Mouse (Mus musculus) liver (tissue): Measurements from ENCODE around the gene Gdf15.

Experiments
- DNase-seq: peaks from one replicate; pipeline ENCODE4 v3.0.0-alpha.2; 2020; ENCODE audit warnings: mixed read lengths

Gene Gdf15

DNA sequence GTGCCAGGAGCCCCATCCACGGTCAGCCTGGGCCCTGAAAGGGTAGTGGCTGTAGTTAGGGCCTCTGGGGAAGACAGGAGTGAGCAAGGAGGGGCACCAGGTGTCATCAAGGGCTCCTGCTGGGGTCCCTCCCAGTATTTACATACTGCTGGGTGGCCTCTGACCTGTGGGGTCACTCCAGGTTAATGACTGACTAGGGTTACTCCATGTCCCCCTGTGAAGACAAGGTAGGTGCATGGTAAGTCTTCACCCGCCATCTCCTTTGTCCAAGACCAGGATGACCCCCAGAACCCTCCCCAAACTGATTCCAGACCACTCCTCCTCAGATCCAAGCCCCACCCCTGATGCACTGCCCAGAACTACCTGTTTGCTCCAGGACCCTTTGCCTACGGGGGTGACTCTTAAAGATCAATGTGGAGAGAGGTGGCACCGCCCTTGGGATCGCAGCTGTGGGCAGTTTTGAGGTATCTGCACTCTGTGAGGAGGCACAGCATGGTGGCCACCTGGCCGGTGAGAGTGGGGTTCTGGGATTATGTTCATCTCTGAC, at the start of gene Gdf15:
Gene Gdf15 (minus strand): TSS at position 111 of the 547 bp plus-strand sequence.
- DNase-seq, result no peak

- DNase-seq, result no peak
Observed at GRCm38 (mm10) chr8:70681410-70681809, 49.2 kb upstream of the Gdf15 start.

DNA sequence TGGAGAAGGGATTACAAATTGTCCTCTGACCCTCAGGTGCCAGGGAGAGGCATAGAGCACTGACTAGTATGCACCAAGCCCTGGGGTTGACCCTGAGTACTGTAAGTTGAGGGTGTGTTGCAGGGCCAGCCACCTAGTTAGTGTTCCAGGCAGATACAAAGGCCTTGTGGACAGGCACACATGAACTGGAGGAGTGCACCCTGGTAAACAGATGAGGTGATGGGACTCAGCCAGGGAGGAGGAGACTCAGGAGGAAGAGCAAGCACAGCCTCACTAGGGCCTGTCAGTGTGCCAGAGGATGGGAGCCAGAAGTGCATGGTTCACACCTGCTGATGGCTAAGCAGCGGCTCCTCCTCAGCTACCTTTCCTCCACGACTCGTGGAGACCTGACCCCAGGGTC, 47.8 kb upstream of the Gdf15 start:
- no peak for DNase-seq

DNA sequence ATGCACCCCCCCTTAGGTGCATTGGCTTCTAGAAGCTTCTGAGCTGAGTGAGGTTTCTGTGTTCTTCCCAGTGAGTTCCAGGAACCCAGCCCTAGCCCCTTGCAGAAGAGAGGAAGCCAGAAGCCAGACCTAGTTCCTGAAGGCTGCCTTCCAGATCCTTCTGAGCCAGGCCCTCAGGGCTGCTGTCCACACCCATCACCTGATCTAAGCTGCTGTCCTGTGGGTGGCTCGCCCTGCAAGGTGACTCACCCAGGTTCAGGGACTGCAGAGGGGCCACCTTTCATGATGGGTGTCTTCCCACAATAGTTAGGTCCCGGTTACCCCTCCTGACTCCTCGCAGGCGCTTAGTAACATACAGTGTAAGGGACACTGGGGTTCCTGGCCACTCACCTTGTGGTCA, 47.1 kb upstream of the Gdf15 start:
- DNase-seq, result no peak

DNA sequence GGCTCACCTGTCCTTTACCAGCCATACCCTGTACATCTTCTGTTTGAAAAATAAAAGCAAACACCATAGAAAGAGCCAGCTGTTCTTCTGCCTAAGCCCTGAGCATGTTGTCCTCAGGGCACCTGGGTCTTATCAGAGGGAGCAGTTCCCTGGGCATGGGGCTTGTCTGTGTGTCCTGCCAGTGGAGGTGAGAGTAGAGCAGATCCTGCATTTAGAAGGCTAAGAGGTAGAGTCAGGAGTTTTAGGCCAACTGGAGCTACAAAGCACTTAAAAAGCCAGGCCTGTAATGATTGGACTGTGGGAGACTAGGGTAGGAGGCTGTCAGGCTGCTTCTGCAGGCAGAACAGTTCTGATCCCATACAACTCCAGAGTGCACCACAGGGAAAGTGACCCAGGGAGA, 46.4 kb upstream of the Gdf15 start:
- DNase-seq, result no peak

- DNase-seq, result peak; percentile 69
Observed at GRCm38 (mm10) chr8:70677451-70678080, 45.3 kb upstream of the Gdf15 start.

- no peak for DNase-seq
Observed at GRCm38 (mm10) chr8:70675336-70675735, 43.1 kb upstream of the Gdf15 start.

- peak; percentile 71 for DNase-seq
Observed at GRCm38 (mm10) chr8:70674716-70675115, 42.5 kb upstream of the Gdf15 start.

DNA sequence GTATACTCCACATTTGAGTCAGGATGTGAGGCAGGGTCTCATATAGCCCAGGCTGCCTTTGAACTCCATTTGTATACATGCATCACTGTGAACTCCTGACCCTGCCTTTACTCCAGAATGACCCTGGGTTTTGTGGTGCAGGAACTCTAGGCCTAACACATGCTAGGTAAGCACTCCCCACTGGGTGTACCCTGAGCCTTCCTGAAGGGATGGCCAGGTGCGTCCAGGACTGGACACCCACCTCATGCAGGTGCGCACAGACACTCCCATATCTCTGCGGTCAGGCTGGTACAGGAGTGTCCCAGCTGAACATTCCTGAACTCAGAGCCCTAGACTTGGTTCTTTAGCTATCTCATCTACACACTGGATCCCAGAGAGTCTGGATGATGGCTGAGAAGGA, 41.9 kb upstream of the Gdf15 start:
- no peak for DNase-seq

- DNase-seq, result peak; percentile 97
Observed at GRCm38 (mm10) chr8:70673079-70673856, 41.0 kb upstream of the Gdf15 start, which contains the start of gene Lsm4. Lsm4 (plus strand) TSS chr8:70673248.

- DNase-seq, result no peak
Observed at GRCm38 (mm10) chr8:70672325-70673078, 40.2 kb upstream of the Gdf15 start.

DNA sequence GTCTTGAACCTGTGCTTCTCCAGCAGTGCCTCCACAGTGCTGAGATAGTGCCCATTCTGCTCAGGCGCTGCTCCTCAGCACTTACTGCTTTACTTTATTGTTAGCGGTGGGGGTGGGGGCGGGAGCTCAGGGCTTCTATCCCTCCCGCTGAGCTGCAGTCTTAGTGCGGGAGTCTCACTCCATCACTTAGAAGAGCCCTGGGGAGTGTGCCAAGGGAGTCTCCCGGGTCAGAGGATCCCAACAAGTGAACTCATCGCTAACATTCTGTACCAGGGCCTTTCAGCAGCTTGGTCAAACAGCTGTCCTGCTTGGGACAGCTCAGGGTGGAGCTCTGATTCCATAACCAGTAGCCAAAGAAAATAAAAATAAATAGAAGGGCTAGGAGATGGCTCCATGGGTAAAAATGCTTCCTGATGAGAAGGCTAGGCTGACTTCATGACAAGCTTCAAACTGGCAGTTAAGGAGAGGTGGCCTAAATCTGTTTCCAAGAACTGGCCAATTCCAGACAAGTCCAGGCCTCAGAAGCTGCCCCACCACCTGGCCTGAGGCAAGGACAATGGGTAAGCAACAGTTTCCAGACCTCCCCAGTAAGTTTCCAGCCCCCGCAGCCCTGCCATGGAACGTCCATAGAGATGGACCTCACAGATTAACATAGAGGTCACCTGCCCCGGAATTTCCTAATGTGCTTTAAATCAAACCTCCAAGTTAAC, 39.5 kb upstream of the Gdf15 start:
- no peak for DNase-seq

- peak; percentile 54 for DNase-seq
Observed at GRCm38 (mm10) chr8:70667071-70667470, 34.8 kb upstream of the Gdf15 start.

DNA sequence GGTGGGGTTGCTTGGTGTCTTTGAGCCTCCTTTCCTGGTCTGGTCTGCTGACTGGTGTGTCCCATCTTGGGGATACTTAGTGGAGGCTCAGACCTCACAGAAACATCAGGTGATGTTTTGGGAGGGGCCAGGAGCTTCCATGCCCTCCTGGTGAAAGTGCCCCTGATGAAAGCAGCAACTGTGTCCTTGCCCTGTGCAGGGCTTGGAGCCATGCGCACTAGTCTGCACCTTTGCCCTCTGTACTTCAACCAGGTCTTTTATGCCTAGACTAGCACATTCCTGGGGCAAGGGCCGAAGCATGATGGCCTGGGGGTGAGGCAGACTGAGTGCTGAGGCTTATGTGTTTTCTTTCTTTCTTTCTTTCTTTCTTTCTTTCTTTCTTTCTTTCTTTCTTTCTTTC, 33.3 kb upstream of the Gdf15 start:
- no peak for DNase-seq

GRCm38 (mm10) chr8:70664631-70665030, 32.4 kb upstream of the Gdf15 start:
- no peak for DNase-seq

- no peak for DNase-seq
Observed at GRCm38 (mm10) chr8:70663691-70664090, 31.4 kb upstream of the Gdf15 start.

- peak; percentile 73 for DNase-seq
Observed at GRCm38 (mm10) chr8:70660273-70660725, 28.0 kb upstream of the Gdf15 start, which contains the start of gene Pgpep1. Pgpep1 (minus strand) TSS chr8:70660388.

DNA sequence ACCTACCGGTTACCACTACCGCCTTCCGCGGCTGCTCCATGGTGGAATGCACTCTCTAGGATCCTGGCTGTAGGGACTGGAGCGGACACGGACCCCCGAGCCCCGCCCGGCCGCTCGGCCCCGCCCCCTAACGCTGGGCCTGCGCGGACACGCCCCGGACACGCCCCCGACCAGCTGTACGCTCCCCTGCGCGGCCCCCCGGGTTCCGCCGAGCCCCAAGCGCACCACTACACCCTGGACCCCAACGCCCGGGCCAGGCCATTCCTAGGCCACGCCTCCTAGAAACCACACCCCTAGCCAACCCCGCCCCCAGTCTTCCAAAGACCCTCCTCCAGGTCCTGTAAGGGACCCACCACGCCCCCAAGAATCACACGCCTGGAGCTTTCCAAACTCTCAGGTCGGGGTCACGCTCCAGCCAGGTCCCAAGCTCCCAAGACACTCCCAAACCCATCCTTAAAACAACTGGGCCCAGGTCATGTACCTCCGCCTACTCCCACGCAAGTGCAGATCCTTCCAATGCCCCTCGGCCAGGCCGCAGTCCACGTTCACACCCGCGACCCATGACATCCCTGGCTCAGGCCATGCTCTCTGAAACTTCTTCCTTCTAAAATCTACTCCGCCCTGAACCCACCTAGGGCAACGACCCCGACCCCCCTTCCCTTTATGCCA, 27.5 kb upstream of the Gdf15 start:
- peak; percentile 97 for DNase-seq

DNA sequence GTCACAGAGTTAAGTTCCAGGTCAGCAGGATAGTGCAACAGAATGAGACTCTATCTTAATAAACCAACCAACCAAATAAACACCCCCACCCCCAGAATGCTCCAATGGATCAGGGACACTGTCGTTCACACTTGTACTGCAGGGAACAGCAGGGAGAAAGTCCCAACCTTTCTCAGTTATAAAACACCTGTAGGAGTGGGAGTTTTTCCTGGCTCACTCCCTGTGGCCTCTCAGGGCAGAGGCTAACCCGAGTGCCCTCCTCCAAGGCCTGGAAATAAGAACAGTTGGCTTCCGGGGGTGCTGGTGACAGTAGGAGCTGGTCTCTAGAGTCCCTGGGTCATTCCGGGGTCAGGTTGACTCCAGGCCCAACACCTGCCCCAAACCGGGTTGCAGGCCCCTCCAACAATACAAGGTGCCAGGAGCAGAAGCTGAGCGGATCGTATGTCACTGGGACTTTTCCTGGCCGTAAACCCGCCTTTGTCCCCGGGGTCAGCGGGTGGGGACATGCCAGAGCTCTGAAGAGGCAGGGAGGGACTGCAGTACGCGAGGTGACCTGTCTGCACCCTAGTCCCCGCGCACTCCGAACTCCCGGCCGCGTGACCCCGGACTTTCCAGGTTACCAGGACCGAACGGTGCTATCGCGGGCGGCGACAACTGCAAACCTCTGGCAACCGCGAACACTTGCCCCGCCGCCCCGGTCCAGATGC, 26.8 kb upstream of the Gdf15 start:
- DNase-seq, result no peak

DNA sequence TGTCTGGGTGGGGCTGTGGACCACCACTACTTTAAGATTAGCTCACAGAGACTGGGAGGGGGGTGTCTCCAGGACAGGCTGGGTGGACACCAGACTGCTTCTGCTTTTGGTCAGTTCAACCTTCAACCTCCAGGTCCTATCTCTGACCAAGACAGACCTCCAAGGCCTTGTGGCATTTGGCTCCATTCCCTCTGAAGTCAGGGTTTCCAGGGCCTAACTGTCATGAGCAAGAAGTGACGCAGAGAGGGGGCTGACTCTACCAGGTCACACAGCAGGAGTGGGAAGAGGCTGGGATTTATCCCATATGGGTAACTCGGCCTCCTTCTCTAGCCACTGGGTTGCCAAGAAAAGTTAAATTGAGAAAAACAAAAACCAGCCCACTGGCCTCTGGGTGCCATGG, 25.5 kb upstream of the Gdf15 start:
- DNase-seq, result no peak

DNA sequence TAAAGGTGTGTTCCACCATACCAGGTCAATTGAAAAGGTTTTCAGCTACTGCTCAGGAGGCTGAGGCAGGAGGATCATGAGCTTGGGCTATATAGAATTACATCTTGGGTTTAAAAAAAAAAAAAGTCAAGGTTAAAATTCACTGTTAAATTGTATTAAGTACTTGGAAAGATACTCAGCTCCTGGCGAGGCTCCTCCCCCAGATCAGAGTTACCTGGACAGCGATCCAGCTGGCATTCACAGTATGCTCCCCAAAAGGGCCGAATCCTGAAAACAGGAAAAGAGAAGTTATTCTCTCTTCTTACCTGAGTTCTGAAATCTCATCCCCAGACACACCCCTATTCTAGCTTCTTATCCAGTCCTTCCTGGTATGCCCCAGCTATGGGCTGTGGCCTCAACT, 25.0 kb upstream of the Gdf15 start:
- DNase-seq, result no peak
